Mouse (Mus musculus) cerebellum, adult 18-20 months (tissue): ENCODE measurements around the gene Ank3.

Source experiments
- DNase-seq, 2 experiments: peaks; one replicate each; pipeline ENCODE4 v3.0.0; 2021

Gene Ank3

DNA sequence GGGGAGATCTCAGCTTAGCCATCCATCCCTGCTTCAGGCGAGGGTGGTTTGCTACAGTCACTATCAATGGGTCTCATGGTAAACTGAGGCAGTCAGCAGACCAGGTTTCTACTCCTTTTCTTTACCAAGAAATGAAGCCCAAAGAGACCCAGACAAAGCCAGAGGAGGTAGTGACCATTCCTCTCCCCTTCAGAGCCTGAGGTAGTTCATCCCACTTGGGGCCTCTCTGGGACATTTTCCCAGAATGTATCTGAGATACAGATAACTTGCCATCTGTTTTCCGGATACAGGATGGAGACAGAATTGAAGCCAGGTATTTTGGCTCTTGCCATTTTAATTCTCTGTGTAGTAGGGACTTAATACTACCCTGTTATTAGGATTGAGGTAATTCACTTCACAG lies 620.1 kb downstream of the Ank3 start:
- DNase-seq, result peak; percentile 41 to 63

DNA sequence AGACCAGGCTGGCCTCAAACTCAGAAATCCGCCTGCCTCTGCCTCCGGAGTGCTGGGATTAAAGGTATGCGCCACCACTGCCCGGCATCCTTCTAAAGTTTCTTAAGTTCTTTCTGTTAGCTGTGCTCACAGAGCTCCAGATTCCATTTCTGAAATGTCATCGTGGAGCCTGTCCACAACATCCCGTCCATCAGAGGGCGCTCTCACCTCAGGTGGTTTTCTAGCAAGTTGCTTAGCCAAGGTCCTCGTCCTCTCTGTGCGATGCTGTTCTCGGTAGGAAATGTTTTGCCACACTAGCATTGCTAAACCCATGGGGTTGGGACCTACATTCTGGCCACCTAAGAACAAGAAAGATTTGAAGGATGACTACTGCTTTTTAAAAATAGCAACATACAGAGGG lies 623.1 kb downstream of the Ank3 start:
- peak; percentile 19 to 37 for DNase-seq

DNA sequence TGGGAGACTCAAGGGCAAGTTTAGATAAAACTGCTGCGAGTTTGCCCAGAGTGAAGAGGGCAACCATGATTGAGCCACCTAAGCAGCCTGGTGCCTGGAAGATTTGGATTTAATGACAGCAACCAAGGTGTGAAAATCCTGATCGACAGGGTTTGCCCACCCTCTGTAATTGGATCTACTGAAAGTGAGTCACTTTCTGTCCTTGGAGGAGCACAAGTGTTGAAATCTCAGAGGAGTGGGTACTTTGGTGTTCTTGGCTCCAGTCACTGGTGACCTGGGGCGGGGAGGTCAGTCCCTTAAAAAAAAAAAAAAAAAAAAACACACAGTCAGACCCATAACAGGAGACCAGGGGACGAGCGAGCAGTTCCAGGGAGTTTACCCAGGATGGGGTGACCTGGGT lies 624.0 kb downstream of the Ank3 start:
- no peak for DNase-seq

DNA sequence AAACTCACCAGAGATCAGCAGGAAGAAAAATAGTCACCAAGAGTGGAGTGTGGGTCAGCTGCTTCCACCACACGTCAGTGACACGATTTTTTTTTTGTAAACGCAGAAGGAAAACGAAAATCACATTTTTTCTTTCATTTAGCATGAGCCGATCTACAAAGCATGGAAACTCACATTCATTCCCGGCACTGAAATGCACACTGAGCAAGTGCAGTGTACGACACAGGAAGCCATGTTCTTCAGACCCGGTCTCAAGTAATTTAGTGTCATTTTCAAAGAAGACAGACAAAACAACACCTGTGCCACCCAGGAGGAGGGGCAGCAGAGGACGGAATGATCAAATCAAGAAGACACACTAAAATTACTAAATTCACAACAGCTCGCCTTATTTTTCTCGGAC lies 625.3 kb downstream of the Ank3 start:
- no peak for DNase-seq

DNA sequence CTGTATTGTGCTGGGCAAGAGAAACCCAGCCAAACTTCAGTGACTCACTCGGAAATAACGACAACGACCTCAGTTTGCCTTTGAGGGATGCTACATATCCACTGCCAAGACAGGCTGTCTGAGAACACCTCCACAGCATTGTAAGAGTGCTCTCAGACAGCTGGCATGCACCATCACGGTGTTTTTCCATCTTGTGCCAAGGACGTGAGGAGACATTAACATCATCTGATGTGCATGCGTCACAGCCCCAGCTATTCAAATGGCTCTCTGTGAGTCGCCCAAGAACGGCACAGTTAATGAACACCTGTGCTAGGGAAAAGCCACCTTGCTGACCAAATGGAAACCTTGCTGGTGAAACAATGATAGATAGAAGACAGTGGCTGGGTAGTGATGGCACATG lies 633.4 kb downstream of the Ank3 start:
- DNase-seq, result no peak

DNA sequence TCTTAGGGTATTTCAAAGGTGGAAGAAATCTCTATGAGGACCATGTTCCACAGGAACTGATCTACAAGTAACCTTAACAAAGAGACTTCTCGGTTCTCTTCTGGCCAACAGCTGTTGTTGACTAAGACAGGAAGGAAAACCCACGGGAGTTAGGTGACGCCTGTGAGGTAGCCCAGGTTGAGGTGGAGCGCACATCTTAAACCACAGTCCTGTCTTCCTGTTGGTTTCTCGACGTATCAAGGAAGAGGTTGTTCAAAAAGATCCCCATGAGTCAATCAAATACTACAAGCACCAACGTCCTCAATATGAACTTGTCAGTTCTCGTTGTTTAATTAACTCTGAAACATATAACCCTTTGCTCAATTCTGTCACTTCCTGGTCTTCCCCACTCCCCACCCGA lies 634.4 kb downstream of the Ank3 start:
- no peak for DNase-seq

DNA sequence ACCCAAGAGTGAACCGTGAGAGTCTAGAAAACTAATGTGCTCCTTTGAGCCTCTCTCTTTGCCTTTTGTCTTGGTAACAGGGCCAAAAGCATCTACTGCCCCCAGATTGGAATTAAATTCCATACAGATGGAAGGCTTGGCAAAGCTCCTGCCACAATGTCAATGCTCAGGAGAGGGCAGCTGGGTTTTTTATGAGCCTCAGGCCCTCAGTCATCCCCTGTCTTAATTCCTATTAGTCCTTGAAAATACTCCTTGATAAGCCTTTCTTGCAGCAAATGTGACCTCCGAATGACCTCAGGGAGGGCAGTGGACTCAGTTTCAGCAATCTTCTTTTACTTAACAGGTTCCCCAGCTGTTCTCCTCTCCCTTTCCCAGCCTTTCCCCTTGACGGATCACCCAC lies 635.3 kb downstream of the Ank3 start:
- DNase-seq, result no peak

DNA sequence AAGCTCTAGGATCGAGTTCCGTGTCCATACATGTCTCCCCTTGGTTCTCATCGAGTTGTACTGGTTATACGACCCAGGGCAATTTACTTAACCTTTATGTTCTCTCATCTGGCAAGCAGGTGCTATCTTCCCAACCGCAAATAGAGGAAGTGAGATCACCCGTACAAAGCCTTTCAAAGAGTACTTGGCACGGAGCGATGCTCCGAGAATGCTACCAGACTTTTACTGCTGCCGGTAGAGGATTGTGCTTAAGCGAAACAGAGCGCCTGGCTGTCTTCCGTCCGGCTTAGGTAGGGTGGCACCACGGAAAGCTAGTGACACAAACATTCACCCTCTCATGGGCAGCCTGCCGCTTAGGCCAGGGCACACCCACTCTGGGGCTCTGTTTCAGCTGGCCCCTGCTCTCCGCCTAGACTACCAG lies 641.3 kb downstream of the Ank3 start:
- no peak for DNase-seq

DNA sequence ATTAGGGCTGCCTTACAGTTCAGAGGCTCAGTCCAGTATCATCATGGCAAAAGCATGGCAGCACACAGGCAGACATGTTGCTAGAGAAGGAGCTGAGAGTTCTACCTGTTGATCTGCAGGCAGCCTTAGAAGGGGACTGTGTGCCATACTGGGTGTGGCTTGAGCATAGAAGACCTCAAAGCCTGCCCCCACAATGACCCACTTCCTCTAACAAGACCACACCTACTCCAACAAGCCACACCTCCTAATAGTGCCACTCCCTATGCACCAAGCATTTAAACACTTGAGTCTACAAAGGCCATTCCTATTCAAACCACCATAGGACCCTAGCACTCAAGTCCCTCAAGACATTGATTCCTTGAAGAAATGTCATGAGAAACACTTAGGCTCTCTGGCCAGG lies 643.0 kb downstream of the Ank3 start:
- DNase-seq, result no peak

DNA sequence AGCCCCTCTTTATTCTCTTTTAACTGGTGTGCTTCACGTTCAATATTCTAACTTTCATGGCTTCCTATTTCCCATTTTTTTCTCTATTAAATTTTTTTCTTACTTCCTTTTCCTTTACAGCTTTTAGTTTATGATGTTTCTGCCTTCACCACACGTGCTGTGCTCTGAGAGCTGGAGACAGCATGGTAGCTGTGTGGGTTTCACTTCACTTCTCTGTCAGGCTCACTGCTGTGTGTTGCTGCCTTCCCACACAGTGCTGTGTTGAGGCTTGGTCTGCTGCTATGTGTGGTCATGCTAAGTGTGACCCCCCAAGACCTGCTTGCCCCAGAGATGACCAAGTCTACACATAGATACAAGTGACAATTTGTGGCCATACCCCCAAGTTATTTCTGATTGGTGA lies 647.1 kb downstream of the Ank3 start:
- no peak for DNase-seq

DNA sequence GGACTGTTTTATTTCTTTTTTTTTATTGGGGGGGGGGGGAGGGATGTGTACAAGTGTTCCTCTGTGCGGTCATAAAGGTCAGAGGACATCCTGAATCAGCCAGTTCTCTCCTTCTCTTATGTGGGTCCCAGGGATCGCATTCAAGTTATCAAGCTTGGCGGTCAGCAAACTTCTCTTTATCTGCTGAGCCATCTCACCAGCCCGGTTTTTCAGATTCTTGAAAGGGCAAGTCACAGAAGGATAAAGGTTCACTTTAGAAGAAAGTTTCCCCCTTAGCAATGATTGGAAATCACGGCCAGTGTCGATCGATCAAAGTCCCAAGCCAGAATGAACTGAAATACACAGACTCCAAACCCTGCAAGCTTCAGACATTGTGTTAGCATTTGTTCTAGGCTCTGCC lies 651.2 kb downstream of the Ank3 start:
- DNase-seq, result no peak

DNA sequence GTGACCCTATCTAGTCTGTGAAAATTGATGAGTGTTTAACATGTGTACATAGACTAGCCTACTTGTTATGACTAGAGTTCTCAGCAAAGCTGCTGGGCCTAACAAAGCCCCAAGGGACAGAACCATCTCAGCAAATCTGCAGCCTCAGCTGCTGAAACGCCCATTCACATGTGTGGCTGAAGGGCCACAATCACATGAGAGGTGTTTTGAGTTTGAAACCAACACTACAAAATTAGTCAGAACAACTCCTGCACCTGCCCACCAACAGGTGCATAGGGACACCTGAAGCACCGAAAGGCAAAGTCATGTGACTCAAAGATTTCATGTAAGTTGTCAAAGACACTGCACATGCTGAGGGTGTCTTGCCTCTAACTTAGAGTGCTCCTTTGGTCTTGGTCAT lies 656.7 kb downstream of the Ank3 start:
- no peak for DNase-seq

DNA sequence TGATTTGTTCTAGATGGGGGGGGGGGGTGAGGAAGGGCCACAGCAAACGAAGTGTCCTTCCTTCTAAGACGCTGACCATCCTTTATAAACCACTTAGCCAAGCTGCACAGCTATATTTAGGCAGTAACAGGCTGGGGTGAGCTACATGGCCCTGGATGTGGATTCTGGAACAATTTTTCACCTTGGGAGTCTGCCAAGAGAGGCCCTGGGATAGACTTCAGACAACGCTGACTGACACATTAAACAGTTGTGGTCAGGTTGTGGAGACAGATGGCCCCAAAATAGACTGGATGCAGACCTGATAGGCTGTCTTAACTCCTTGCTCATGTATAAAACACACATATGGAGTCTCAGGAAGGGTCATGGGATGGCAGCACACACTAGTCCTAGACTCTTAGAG lies 658.5 kb downstream of the Ank3 start:
- DNase-seq, result no peak

DNA sequence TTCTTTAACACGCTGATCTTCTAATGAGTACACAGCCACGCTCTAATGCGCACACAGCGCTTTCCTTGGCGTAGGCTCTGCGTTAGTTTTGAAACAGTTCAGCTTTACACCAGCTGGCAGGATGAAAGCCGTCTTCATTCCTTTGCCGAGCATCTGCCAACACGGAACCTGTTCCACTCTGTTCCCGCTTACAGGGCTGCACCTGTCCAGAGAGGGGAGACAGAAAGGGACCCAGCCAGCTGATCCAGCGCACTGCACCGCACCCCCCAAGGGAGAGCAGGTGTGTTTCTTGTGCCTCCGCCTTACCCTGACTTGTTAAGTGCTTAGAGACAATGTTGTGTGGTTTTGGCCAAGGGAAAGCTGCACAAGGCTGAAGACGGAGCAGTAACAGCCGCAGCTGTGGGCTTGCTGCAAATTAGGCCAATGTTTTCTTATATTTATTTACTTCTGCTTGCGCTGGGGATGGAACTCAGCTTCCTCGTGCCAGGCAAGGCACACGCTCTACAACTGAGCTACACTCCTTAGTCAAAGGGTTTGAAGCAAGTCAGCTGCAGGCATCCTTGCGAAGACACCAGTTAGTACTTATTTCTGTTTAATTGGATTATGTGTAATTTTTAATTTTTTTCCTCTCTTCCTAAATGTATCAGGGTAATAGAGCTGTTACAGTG lies 661.6 kb downstream of the Ank3 start:
- peak in 1 of 2 experiments; percentile 8 for DNase-seq

DNA sequence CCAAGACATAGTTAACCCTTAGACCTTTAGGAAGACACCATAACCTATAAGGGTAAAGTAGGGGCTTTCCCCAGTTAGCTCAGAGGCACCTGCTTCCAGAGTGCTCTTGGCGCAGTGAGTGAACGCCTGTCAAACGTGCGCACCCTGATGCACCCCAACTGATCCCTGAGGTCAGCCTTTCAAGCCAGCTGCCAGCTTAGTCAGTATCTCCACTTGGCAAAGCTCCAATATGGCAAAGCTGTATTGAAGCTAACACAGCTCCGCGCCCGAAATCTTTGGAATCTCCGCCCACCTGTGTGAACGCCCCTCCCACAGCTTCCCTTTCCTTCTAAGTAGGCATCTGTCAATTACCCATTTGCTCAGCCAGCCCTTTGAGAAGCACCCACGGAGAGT lies 662.1 kb downstream of the Ank3 start:
- DNase-seq, result no peak

DNA sequence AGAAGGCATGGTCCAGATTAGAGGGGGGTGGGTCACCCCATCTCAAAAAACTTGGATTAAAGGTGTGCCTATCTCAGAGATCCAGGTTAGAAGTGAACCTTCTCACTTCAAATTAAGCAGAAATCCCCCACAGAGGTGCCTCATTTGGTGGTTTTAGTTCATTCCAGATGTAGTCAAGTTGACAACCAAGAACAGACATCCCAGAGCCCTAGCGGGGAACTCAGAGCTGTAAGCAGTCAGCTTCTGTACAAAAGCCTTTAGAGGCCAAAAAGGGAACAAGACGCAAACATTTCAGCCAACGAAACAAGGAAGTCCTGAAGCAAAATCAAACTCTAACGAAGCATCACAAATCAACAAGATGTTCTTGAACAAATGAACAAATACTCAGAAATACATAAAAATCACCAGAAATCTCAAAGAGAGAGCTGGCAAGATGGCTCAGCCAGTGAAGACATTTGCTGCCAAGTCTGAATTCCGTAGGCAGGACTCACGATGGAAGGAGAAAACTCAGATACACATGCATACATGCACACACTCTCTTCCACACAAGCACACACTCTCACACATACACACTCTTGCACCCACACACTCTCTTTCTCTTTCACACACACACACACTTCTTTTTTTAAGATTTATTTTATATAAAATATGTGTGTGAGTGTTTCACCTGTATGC lies 665.4 kb downstream of the Ank3 start:
- no peak for DNase-seq

DNA sequence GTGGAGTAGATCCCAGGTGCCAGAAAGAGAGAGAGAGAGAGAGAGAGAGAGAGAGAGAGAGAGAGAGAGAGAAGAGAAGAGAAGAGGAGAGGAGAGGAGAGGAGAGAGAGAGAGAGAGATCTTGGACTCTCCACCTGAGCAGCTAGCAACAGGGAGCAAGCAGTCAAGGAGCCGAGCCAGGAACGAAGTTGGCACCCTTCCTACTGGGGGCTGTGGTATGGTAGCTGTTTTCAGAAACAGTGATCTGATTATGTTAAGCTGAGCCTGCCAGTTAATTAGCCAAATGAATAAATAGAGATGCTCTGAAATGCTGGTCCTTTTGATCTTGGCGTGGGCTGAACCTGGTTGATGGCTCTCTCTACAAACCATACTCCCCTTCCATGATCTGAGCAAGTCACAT lies 666.6 kb downstream of the Ank3 start:
- DNase-seq, result no peak

DNA sequence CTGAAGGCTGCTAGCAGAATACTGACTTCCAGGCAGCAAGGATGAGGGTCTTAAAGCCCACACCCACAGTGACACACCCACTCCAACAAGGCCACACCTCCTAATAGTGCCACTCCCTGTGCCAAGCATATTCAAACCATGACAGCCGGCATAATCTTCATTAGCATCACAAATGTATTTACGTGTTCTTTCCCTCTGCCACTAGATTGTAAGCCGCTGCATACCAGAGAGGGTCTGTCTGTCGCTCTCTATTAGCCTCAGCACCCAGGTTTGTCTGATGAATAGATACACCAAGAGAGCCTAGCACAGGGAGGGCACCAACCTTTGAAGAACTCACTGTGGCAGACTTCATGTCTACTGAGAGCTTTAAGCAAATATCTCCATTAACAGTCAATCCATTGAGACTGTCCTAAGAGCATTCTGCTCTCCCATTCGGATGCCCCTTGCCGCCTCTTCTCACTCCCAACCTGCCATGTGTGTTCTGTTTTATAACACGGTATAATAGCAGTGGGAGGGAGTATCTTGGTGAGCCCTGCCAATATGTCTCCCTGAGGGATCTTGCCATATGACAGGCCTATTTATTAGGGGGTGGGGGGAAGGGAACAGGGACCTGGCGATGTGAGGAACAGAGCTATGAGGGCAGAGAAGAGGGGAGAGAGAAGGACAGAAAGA lies 668.1 kb downstream of the Ank3 start:
- no peak for DNase-seq

DNA sequence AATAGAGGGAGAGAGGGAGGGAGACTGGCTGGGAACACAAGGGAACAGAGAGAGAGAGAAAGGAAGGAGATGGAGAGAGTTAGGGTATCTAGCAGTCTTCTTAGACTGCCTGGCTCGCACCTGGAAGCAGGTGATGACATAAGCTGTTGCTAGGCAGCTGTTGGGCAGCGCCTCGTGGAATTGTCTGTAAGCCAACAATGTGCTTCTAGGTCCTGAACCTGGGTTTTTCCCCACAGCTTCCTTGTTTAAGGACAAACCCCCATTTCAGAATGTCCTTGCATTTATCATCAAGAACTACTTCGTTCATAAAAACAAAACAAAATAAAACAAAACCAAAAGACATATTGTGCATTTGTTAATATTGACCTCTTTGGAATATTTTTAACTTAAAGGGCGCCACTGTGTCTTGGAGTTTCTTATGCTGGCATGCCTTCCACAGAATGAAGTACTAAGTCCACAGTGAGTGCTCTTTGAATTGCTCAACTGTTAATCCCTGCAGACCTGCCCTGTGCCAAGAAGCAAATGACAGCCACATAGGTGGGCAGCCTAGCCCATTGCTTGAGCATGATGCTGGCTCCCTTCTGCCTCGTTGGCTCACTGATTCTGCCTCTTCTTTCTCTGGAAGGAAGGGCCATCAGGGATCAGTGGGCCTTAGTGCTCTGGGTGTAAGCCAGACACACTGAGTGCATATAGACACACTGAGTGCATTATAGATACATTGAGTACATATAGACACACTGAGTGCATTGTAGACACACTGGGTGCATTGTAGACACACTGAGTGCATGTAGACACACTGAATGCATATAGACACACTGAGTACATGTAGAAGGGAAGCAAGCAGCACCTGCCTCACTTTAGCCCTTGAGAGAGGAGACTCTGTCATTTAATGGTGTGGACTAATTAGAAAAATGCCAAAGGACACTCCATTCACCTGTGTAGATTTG lies 668.9 kb downstream of the Ank3 start:
- DNase-seq, result no peak

DNA sequence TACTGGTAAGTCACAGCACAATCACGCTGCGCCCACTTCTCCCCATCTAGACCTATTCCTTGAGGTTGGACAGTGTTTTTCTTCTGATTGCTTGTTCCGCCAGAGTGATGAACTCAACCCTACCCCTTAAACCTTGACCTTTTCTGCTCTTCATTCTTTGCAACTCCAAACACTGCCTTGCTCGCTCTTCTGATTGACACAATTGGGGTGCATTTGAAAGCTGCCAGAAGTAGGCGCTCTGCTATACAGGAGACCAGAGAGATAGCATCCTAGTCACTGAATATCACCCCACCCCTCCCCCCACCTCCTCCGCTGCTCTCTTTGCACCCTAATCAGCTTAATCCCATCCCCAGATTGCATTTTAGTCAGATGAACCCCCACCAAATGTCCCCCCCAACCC lies 670.7 kb downstream of the Ank3 start:
- no peak for DNase-seq

DNA sequence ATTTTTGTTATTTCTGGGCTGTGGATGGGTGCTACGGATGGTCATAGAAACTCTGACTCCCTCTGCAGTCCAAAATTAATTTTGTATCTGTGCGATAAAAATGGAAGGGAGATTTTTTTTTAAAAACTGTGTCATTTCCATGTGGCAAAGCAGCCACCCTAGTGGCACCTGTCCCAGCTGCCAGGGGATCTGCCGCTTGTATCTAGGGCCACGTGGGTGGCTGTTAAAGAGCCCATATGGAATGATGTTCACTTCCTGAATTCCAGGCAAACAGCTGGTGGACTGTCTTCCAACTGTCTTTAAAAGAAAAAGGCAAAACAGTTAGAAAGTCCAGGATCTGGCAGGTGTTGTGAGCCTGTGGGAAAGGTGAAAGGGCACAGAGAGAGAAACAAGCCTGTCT lies 672.8 kb downstream of the Ank3 start:
- no peak for DNase-seq
